Mouse (Mus musculus): ENCODE results near the gene Tasp1. TPM values are rescaled to one million over a fixed set of nuclear protein-coding genes. Genes with fewer than 3 reads are reported as not detected.

Gene Tasp1
- polyA plus RNA-seq, 2 experiments = 6.1 to 13.9 TPM

- Histone ChIP-seq H3K4me3 (ENCODE audit: insufficient read depth in 1 of 2, low read depth in 2 of 2, low read length in 2 of 2) (no peak overlapping the region), H3K36me3 (replicated peaks; ENCODE audit: control insufficient read depth, insufficient read depth, low read depth) (no peaks in the 10 kb centered on the region), H3K4me2 (ENCODE audit: low read depth) (no peak overlapping the region), H3K27ac (no peak overlapping the region), H3K27me3 (ENCODE audit: control insufficient read depth, insufficient read depth, low read length) (no peaks in the 10 kb centered on the region), H3K4me1 (replicated peaks; ENCODE audit: control insufficient read depth in 2 of 2, insufficient read depth in 2 of 2, low read length in 1 of 2) (no peaks in the 10 kb centered on the region), H3K9ac (replicated peaks) (no peak overlapping the region), H3K9me3 (ENCODE audit: control insufficient read depth, low read length) (no peaks in the 10 kb centered on the region)
- no peak for TF ChIP-seq CTCF (IDR thresholded peaks at IDR 0.05; ENCODE audit: low read depth)
- DNase-seq (ENCODE audit: low read depth in 3 of 3, low spot score in 3 of 3) (no peak), ATAC-seq (ENCODE audit: insufficient read depth) (no peak)
- 64% methylated on average over 2 of the region's 2 CpGs for WGBS (ENCODE audit: insufficient replicate concordance)
Observed at GRCm38 (mm10) chr2:139967451-139967850, 99.2 kb downstream of the Tasp1 start.

- DNase-seq (ENCODE audit: low read depth in 3 of 3, low spot score in 3 of 3) (peak; percentile 3 to 24 (median 20)), ATAC-seq (ENCODE audit: insufficient read depth) (no peak)
- H3K4me1 ChIP-seq (replicated peaks; ENCODE audit: control insufficient read depth in 2 of 2, insufficient read depth in 2 of 2, low read length in 1 of 2) = no peaks in the 10 kb centered on the region
- H3K36me3 ChIP-seq (replicated peaks; ENCODE audit: control insufficient read depth, insufficient read depth, low read depth) = no peaks in the 10 kb centered on the region
- WGBS (ENCODE audit: insufficient replicate concordance) = 57% methylated on average over 3 of the region's 3 CpGs
- H3K27ac ChIP-seq = no peak overlapping the region
- no peak overlapping the region for H3K9ac ChIP-seq (replicated peaks)
- no peak overlapping the region for H3K4me2 ChIP-seq (ENCODE audit: low read depth)
- no peaks in the 10 kb centered on the region for H3K27me3 ChIP-seq (ENCODE audit: control insufficient read depth, insufficient read depth, low read length)
- no peak for TF ChIP-seq EP300 (IDR thresholded peaks at IDR 0.05; ENCODE audit: low read depth)
- peak; percentile 66; the same call in 1 of the 2 replicates for TF ChIP-seq CTCF (IDR thresholded peaks at IDR 0.05; ENCODE audit: low read depth)
- no peak overlapping the region for H3K4me3 ChIP-seq (ENCODE audit: insufficient read depth in 1 of 2, low read depth in 2 of 2, low read length in 2 of 2)
- no peaks in the 10 kb centered on the region for H3K9me3 ChIP-seq (ENCODE audit: control insufficient read depth, low read length)
Observed at GRCm38 (mm10) chr2:139966288-139966687, 100.3 kb downstream of the Tasp1 start.

GRCm38 (mm10) chr2:139948843-139949242, 117.8 kb downstream of the Tasp1 start:
- Histone ChIP-seq H3K4me2 (ENCODE audit: low read depth) (no peak overlapping the region), H3K36me3 (replicated peaks; ENCODE audit: control insufficient read depth, insufficient read depth, low read depth) (no peaks in the 10 kb centered on the region), H3K4me1 (replicated peaks; ENCODE audit: control insufficient read depth in 2 of 2, insufficient read depth in 2 of 2, low read length in 1 of 2) (no peaks in the 10 kb centered on the region), H3K27ac (no peak overlapping the region), H3K4me3 (ENCODE audit: insufficient read depth in 1 of 2, low read depth in 2 of 2, low read length in 2 of 2) (no peak overlapping the region), H3K9ac (replicated peaks) (no peak overlapping the region), H3K9me3 (ENCODE audit: control insufficient read depth, low read length) (no peaks in the 10 kb centered on the region), H3K27me3 (ENCODE audit: control insufficient read depth, insufficient read depth, low read length) (no peaks in the 10 kb centered on the region)
- no peak for ATAC-seq (ENCODE audit: insufficient read depth)
- no peak for TF ChIP-seq EP300 (IDR thresholded peaks at IDR 0.05; ENCODE audit: low read depth)
- TF ChIP-seq CTCF (IDR thresholded peaks at IDR 0.05; ENCODE audit: low read depth) = no peak
- WGBS (ENCODE audit: insufficient replicate concordance) = 45% methylated on average over 1 of the region's 1 CpGs
- DNase-seq (ENCODE audit: low read depth in 3 of 3, low spot score in 3 of 3) = no peak

GRCm38 (mm10) chr2:139937581-139937980, 129.0 kb downstream of the Tasp1 start:
- Histone ChIP-seq H3K9ac (replicated peaks) (no peak overlapping the region), H3K4me2 (ENCODE audit: low read depth) (no peak overlapping the region), H3K36me3 (replicated peaks; ENCODE audit: control insufficient read depth, insufficient read depth, low read depth) (no peaks in the 10 kb centered on the region), H3K4me1 (replicated peaks; ENCODE audit: control insufficient read depth in 2 of 2, insufficient read depth in 2 of 2, low read length in 1 of 2) (no peaks in the 10 kb centered on the region), H3K9me3 (ENCODE audit: control insufficient read depth, low read length) (no peaks in the 10 kb centered on the region), H3K27me3 (ENCODE audit: control insufficient read depth, insufficient read depth, low read length) (no peaks in the 10 kb centered on the region), H3K4me3 (ENCODE audit: insufficient read depth in 1 of 2, low read depth in 2 of 2, low read length in 2 of 2) (no peak overlapping the region), H3K27ac (no peak overlapping the region)
- DNase-seq (ENCODE audit: low read depth in 3 of 3, low spot score in 3 of 3) (no peak), ATAC-seq (ENCODE audit: insufficient read depth) (no peak)
- TF ChIP-seq CTCF (IDR thresholded peaks at IDR 0.05; ENCODE audit: low read depth) = no peak
- TF ChIP-seq EP300 (IDR thresholded peaks at IDR 0.05; ENCODE audit: low read depth) = no peak
- 68% methylated on average over 2 of the region's 2 CpGs for WGBS (ENCODE audit: insufficient replicate concordance)

- no peak overlapping the region for H3K4me2 ChIP-seq (ENCODE audit: low read depth)
- no peak overlapping the region for H3K4me3 ChIP-seq (ENCODE audit: insufficient read depth in 1 of 2, low read depth in 2 of 2, low read length in 2 of 2)
- no peak overlapping the region for H3K27ac ChIP-seq
- no peak overlapping the region for H3K9ac ChIP-seq (replicated peaks)
- H3K36me3 ChIP-seq (replicated peaks; ENCODE audit: control insufficient read depth, insufficient read depth, low read depth) = no peaks in the 10 kb centered on the region
- no peak for ATAC-seq (ENCODE audit: insufficient read depth)
- no peaks in the 10 kb centered on the region for H3K27me3 ChIP-seq (ENCODE audit: control insufficient read depth, insufficient read depth, low read length)
- no peaks in the 10 kb centered on the region for H3K9me3 ChIP-seq (ENCODE audit: control insufficient read depth, low read length)
- no peaks in the 10 kb centered on the region for H3K4me1 ChIP-seq (replicated peaks; ENCODE audit: control insufficient read depth in 2 of 2, insufficient read depth in 2 of 2, low read length in 1 of 2)
- TF ChIP-seq EP300 (IDR thresholded peaks at IDR 0.05; ENCODE audit: low read depth) (no peak), CTCF (IDR thresholded peaks at IDR 0.05; ENCODE audit: low read depth) (no peak)
- WGBS (ENCODE audit: insufficient replicate concordance) = 80% methylated on average over 10 of the region's 10 CpGs
- no peak for DNase-seq (ENCODE audit: low read depth in 3 of 3, low spot score in 3 of 3)
Observed at GRCm38 (mm10) chr2:139934577-139934976, 132.0 kb downstream of the Tasp1 start.

Data from liver, embryonic 14.5 days (tissue).